Mouse (Mus musculus): ENCODE data around the gene Usp48.
"Not testable (repeated sequence)": the region's sequence is repeated elsewhere in the genome, so short reads cannot be mapped to it uniquely, and the experiment has no call there.

Gene Usp48

DNA sequence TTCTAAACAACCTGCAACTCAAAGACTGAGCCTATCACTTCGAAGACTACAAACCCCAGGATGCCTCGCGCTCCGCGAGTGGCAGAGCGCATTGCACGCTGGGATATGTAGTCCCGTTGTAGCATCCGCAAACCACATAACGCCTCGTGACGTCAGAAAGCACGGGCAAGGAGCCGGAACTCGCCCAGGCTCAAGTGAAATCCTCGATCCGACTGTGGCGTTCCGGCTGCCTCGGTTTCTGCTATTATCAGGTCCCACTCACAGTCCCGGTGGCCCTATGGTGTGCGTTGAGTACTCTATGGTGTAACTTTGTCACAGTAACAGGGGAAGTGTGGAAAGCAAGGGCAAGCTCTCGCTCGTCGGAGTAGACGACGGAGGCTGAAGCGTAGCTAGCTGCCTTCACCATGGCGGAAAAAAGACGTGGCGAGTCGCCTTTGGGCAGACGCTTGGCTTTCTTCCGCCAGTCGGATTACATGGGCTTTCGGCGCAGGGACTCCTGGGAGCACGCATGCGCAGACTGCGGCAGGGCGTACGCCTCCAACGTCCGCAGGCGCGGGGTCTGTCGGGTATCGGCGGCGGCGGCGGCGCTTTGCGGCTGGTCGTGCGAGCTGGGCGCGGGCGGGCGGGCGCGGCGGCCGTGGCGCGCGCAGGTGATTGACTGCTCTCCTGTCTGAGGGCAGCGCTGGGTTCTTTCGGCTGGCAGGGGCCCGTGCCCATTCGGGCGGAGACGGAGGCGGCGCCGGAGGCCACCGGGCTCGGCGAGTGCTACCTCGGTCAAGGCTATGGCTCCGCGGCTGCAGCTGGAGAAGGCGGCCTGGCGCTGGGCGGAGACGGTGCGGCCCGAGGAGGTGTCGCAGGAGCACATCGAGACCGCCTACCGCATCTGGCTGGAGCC, at the start of gene Usp48:
Usp48 (plus strand) TSS at position 155 of the 895 bp plus-strand sequence.
- peak; percentile 97 to 98 for DNase-seq (ENCODE audit: low spot score in 2 of 2)

GRCm38 (mm10) chr4:137545568-137545967, 48.0 kb upstream of the Usp48 start:
- DNase-seq (ENCODE audit: low spot score in 2 of 2): no peak

GRCm38 (mm10) chr4:137546003-137546525, 47.5 kb upstream of the Usp48 start:
- no peak for DNase-seq (ENCODE audit: low spot score in 2 of 2)

- no peak for DNase-seq (ENCODE audit: low spot score in 2 of 2)
Observed at GRCm38 (mm10) chr4:137553466-137553865, 40.1 kb upstream of the Usp48 start.

DNA sequence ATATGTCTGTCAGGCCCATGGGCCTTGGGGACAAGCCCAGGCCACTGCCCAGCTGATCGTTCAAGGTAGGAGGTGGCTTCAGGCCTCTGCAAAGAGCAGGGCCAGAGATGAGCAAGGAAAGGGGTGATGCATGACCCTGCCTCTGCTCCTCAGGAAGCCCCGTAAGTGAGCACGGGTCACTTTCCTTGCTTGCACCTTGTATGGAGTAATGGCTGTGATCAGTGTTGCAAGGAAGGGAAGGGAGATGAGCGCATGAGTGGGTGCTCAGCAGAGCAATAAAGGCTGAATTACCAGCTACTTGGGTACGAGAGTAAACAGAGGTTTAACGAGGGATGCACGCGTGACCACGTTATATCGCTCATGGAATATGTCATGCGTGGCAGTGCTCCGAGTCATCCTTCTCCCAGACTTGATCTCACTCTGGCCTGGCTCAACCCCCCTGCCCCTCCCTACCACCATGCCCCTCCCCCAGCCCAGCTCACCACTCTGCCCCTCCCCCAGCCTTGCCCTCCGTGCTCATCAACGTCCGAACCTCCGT, 36.8 kb upstream of the Usp48 start:
- DNase-seq (ENCODE audit: low spot score in 2 of 2): no peak

DNA sequence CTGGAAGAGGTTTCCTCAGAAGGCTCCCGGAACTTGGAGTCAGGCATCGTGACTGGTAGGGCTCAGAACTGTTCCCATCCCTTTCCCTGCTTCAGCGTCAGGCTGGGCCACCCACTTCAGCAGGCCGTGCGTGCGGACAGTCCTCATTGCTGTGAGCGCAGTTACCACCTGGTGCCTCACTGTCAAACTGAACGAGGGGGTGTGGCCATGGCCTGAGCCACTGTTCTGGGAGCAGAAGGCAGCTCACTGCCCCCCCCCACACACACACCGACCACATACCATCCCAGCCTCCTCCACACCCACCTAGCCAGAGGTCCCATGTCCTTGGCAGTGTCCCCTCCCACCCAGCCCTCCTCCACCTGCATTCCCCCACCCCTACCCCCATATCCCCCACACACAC, 23.7 kb upstream of the Usp48 start:
- DNase-seq (ENCODE audit: low spot score in 2 of 2): no peak

DNA sequence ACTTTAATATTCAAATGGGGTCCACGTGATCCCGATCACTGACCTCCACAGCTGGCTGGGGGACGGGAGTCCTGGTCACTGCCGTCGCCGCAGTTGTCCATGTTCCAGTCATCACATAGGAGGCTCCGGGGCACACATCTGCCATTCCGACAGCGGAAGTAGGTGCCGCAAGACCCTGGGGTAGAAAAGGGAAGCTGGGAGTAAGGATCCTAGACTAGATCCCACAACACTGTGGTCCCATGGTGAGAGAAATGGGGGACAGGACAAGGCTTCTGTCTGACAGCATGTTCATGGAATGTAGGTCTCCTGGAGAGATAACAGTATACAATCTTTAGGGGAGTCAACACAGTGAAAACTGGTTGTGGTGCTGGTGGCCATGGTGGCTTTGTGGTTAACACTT, 19.1 kb upstream of the Usp48 start, which contains the start of gene Ldlrad2:
Ldlrad2 (minus strand) TSS at position 101 of the 400 bp plus-strand sequence.
- DNase-seq (ENCODE audit: low spot score in 2 of 2): no peak

DNA sequence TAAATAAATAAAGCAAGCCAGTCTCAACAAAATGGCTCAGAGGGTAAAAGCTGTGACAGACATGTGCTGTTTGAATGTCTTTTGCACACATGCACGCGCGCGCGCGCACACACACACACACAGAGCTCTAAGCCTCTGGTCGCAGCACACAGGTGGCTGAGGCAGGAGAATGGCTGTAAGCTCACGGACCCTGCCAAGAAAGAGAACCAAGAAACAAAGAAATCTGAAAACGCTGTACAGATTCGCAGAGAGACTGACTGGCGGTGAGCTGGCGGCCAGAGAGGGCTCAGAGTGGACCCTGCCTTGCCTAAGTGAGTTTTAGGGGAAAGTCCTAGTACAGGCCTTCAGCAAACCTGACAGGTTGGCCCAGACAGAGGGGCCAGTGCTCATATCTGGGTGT, 16.1 kb upstream of the Usp48 start:
- DNase-seq (ENCODE audit: low spot score in 2 of 2): no peak

- peak; percentile 45 to 62 for DNase-seq (ENCODE audit: low spot score in 2 of 2)
Observed at GRCm38 (mm10) chr4:137578181-137578845, 15.2 kb upstream of the Usp48 start.

DNA sequence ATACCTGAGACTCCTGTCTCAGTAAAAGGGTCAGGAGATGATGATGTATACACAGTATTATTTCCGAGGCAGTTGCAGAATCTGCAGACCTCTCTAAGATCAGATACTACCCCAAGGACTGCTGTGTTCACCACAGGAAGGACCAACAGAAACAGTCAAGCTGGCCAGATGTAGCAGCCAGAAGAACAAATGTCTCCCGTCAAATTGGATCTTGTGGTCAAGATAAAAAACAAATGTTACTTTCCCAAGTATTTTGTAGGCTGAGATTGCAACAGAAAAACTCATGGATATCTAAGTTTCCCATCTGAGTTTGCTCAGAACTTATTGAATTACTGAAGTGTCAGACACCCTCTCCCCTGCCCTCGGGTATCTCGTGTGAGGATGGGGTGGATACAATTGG, 13.8 kb upstream of the Usp48 start:
- no peak for DNase-seq (ENCODE audit: low spot score in 2 of 2)

DNA sequence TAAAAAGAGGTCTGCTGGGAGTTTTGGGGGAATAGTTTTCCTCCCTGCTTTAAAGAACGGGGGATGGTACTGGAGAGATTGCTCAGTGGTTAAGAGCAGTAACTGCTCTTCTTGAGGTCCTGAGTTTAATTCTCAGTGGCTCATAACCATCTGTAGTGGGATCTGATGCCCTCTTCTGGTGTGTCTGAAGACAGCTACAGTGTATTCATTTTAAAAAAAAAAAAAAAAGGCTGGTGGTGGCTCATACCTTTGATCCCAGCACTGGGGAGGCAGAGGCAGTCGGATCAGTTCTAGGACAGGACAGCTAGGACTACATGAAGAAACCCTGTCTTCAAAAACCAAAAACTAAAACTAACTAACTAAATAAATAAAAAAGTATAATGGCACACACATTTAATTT, 13.3 kb upstream of the Usp48 start:
- DNase-seq (ENCODE audit: low spot score in 2 of 2): no peak

DNA sequence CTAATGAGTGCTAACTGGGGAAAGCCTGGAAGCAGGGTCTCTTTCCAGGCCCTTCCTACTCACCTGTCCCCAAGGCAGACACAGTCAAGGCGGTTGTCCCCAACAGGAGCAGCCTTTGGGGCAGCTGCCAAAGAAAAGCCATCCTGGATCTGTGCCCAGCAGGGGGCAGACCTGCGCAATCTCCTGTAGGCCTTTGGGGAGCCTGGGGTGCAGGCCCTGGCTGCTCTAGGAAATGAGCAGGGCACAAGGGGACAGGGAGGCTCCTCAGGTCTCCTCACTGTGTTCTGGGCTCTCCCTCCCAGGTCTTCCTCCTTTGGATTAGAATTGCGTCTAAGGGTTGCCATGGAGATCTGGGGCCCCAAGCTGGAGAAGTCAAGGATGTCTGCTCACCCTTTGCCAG, 11.7 kb upstream of the Usp48 start:
- peak; percentile 63 to 64 for DNase-seq (ENCODE audit: low spot score in 2 of 2)

GRCm38 (mm10) chr4:137589095-137589494, 4.5 kb upstream of the Usp48 start:
- DNase-seq (ENCODE audit: low spot score in 2 of 2): not testable (repeated sequence)

GRCm38 (mm10) chr4:137589586-137589985, 4.0 kb upstream of the Usp48 start:
- no peak for DNase-seq (ENCODE audit: low spot score in 2 of 2)

DNA sequence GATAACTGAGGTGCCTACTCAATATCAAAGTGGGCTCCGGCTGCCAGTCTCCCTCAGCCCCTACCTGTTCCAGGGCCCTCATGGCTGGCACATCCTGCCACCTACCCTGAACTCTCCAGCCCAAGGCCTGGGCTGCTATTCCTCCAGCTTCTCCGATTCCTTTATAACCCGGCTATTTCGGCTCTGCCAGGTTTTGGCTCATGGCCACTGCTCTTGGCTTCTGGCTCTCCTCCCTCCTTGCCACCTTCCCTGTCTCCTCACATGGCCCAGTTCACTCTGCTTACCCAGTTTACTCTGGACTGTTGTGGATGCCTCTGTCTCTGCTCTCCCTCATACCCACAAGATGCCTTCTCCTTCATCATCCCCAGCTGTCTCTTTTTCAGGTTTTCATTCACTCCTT, 2.6 kb upstream of the Usp48 start:
- no peak for DNase-seq (ENCODE audit: low spot score in 2 of 2)

DNA sequence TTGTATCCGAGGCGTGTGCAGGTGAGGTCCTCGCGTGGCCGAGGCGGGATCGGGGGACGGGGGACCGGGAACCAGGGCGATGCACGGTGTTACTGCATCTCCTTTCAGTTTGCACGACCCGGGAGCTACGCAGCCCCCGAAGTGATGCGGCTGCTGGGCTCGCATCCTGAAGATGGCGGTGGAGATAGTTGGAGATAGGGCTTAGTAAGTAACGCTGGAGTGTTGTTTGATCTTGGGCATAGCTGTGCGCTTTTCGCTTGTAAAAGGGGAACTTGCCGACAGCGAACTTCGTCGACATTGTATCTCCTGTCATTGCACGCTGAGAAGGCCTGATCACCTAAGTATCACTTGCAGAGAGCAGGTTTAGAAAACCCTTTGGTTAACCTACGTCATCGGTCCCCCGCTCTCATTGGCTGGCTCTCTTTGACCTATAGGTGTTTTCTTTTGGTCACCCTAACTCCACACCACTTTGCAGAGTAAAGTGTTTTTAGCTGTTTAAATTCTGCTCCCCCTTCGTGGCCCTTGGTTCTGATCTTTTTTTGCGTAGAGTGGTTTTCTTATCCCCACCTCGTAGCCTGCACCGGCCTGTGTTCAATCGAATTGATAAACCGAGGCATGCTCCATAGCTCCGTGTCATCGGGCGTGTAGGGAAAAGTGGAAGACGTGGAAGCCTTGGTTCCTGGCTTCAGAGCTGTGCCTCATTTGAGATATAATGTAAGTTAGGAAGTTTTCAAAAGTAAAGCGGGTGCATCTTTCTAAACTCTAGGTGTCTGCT, 1.1 kb downstream of the Usp48 start:
- peak; percentile 72 to 78 for DNase-seq (ENCODE audit: low spot score in 2 of 2)

DNA sequence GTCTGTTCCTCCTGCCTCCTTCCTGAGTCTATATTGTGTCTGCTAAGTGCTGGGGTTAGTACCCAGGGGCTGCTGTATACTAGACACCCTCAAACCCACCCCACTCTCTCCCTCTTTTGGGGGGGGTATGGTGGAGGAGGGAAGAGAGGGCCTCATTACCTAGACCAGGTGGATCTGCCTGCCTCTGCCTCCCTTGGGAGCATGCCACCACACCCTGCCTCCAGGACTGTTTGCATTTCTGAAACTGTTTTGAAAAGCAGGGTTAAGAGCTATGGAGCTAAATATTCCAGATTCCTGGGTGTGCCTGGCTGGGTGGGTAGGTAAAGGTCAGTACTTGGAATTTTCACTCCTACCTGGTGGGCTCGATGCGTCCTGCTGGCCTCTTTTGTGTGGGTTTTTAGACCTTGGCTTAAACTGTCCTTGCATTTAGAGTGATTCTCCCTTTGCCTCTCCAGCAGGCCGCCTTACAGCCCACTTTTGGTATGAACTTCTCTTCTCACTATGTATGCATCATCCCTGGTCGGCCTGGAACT, 3.6 kb downstream of the Usp48 start:
- no peak for DNase-seq (ENCODE audit: low spot score in 2 of 2)

GRCm38 (mm10) chr4:137598577-137598976, 5.0 kb downstream of the Usp48 start:
- DNase-seq (ENCODE audit: low spot score in 2 of 2): no peak

- peak; percentile 60 to 83 for DNase-seq (ENCODE audit: low spot score in 2 of 2)
Observed at GRCm38 (mm10) chr4:137603449-137604171, 10.1 kb downstream of the Usp48 start.

DNA sequence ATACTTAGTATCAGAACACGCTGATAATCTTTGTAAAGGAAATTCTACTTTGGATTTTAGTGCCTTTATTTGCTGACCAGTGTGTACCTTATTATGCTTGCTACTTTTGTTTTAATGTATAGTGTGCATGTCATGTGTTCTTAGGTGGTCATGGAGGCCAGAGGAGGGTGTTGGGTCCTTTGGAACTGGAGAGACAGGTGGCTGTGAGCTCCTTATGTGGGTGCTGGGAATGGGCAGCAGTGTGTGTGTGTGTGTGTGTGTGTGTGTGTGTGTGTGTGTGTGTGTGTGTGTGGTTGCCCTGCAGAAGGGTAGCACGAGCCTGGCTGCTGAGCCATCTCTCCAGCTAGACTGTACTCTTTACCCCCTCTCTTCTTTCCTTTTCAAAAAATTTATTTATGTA, 13.5 kb downstream of the Usp48 start:
- no peak for DNase-seq (ENCODE audit: low spot score in 2 of 2)

GRCm38 (mm10) chr4:137609281-137609680, 15.7 kb downstream of the Usp48 start:
- no peak for DNase-seq (ENCODE audit: low spot score in 2 of 2)
